11 mouse cellular contexts compared by ENCODE assay signal in the genomic region with DNA sequence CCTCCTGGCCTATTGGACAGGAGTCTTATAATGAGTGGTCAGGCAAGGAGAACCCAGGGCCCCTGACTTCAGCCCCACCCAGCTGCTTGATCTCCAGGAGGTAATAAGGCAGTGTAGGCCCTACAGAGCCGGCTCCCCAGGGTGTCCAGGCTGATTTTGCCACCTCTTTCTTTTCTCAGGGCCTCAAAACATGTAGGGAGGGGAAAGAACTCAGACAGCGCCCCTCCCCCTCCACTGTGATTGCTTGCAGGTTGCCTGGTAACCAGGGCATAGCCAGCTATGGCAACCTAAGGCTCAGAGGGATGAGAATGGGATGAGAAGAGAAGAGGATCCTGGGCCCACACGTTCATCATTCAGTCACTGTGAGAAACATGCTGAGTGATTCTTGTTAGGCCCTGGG. TPM values are rescaled to one million over a fixed set of nuclear protein-coding genes. Genes with fewer than 3 reads are reported as not detected.
DNase-seq lines count a peak whose midpoint lies in the region; ATAC-seq lines count a peak whose summit lies in the region.
"Had no signal": no experiment of that assay in that cellular context is flagged by ENCODE, and none has a peak within 500 bp of the region (broad histone marks: within the 10 kb centered on the region; RNA-seq: fewer than 3 reads in every experiment).

No protein-coding gene starts in this region.

- H3K9ac ChIP-seq in hindbrain, embryonic 14.5 days: 0 out of 2 replicates have a peak overlapping the region, but pooled peaks have one; percentile 17
- H3K9ac ChIP-seq in neural tube, embryonic 11.5 days (ENCODE audit: low read length): no peak overlapping the region
- H3K9ac ChIP-seq in kidney, embryonic 14.5 days (ENCODE audit: low read depth, low read length): no peak overlapping the region
- H3K9ac ChIP-seq: lung, embryonic 15.5 days had no signal

- peaks cover 20% of the 10 kb centered on the region for H3K4me1 ChIP-seq in hindbrain, embryonic 14.5 days (replicated peaks; ENCODE audit: control insufficient read depth, insufficient read depth, low read length)
- peaks cover 8% of the 10 kb centered on the region for H3K4me1 ChIP-seq in neural tube, embryonic 11.5 days (ENCODE audit: control insufficient read depth, insufficient read depth, low read length)
- no peaks in the 10 kb centered on the region for H3K4me1 ChIP-seq in kidney, embryonic 14.5 days (ENCODE audit: control insufficient read depth, insufficient read depth, low read length)
- H3K4me1 ChIP-seq: lung, embryonic 15.5 days had no signal

- WGBS in hindbrain, embryonic 14.5 days: 11% methylated on average over 3 of the region's 3 CpGs
- WGBS in neural tube, embryonic 11.5 days: 18% methylated on average over 3 of the region's 3 CpGs
- WGBS in kidney, embryonic 14.5 days: 23% methylated on average over 3 of the region's 3 CpGs

- no peak; the same call in 1 of the 2 replicates for ATAC-seq in hindbrain, embryonic 14.5 days (ENCODE audit: low FRiP score)
- ATAC-seq in neural tube, embryonic 11.5 days (ENCODE audit: insufficient read depth, low FRiP score, low TSS enrichment): no peak
- ATAC-seq in kidney, embryonic 14.5 days (ENCODE audit: low FRiP score, low TSS enrichment): no peak

- no peak overlapping the region for H3K4me2 ChIP-seq in hindbrain, embryonic 14.5 days (replicated peaks)
- H3K4me2 ChIP-seq in neural tube, embryonic 11.5 days (ENCODE audit: low read depth): no peak overlapping the region
- no peak overlapping the region for H3K4me2 ChIP-seq in kidney, embryonic 14.5 days (replicated peaks; ENCODE audit: low read depth, low read length)
- H3K4me2 ChIP-seq: lung, embryonic 15.5 days had no signal

- DNase-seq in cerebellum, postnatal 10 days: peak; percentile 81 to 82
- DNase-seq in cerebellum, adult 11 months: no peak
- peak; percentile 74 for DNase-seq in embryo, embryonic 10.5 days (ENCODE audit: low spot score)
- DNase-seq in hindbrain, embryonic 14.5 days (ENCODE audit: low spot score): peak; percentile 56
- DNase-seq in neural tube, embryonic 11.5 days (ENCODE audit: low spot score): peak; percentile 70
- DNase-seq in adrenal gland, postnatal 14 days: no peak
- DNase-seq in urinary bladder, postnatal 4 days (ENCODE audit: low spot score in 2 of 2): no peak

- no peak overlapping the region for H3K4me3 ChIP-seq in hindbrain, embryonic 14.5 days (replicated peaks; ENCODE audit: low read length)
- H3K4me3 ChIP-seq in neural tube, embryonic 11.5 days (ENCODE audit: low read depth, low read length): no peak overlapping the region
- H3K4me3 ChIP-seq in kidney, embryonic 14.5 days (ENCODE audit: low read length): no peak overlapping the region
- H3K4me3 ChIP-seq: lung, embryonic 15.5 days had no signal

- H3K9me3 ChIP-seq in hindbrain, embryonic 14.5 days (ENCODE audit: control insufficient read depth, low read length): no peaks in the 10 kb centered on the region
- no peaks in the 10 kb centered on the region for H3K9me3 ChIP-seq in neural tube, embryonic 11.5 days (ENCODE audit: control insufficient read depth, low read length)
- no peaks in the 10 kb centered on the region for H3K9me3 ChIP-seq in kidney, embryonic 14.5 days (ENCODE audit: control insufficient read depth, low read length)
- H3K9me3 ChIP-seq: lung, embryonic 15.5 days had no signal

- H3K27ac ChIP-seq in hindbrain, embryonic 14.5 days: peak overlapping the region; percentile 70
- H3K27ac ChIP-seq in neural tube, embryonic 11.5 days (ENCODE audit: low read depth, low read length): no peak overlapping the region
- H3K27ac ChIP-seq in kidney, embryonic 14.5 days (ENCODE audit: low read depth, low read length): no peak overlapping the region
- H3K27ac ChIP-seq: lung, embryonic 15.5 days had no signal

- H3K36me3 ChIP-seq in hindbrain, embryonic 14.5 days (replicated peaks; ENCODE audit: control insufficient read depth, insufficient read depth): no peaks in the 10 kb centered on the region
- no peaks in the 10 kb centered on the region for H3K36me3 ChIP-seq in neural tube, embryonic 11.5 days (ENCODE audit: control insufficient read depth, insufficient read depth, low read length)
- no peaks in the 10 kb centered on the region for H3K36me3 ChIP-seq in kidney, embryonic 14.5 days (ENCODE audit: control insufficient read depth, insufficient read depth, low read length)
- H3K36me3 ChIP-seq: lung, embryonic 15.5 days had no signal

- no peaks in the 10 kb centered on the region for H3K27me3 ChIP-seq in hindbrain, embryonic 14.5 days (ENCODE audit: control insufficient read depth, insufficient read depth, low read length)
- no peaks in the 10 kb centered on the region for H3K27me3 ChIP-seq in neural tube, embryonic 11.5 days (ENCODE audit: control insufficient read depth, insufficient read depth, low read length)
- H3K27me3 ChIP-seq in kidney, embryonic 14.5 days (ENCODE audit: control insufficient read depth, insufficient read depth, low read length): no peaks in the 10 kb centered on the region; the same call in 1 of the 2 replicates

RNA-seq across cellular contexts. Expression of a gene that starts 6.5 kb away (rescaled TPM):
- 375 and 410 TPM in 2 replicates for polyA plus RNA-seq in hindbrain, embryonic 14.5 days (2014; fragmentation: Nextera tagmentation; extraction: Ambion mirVana)
- polyA plus RNA-seq in neural tube, embryonic 11.5 days (2014; fragmentation: Nextera tagmentation; extraction: Ambion mirVana): 141 and 142 TPM in 2 replicates
- 6.0 and 6.1 TPM in 2 replicates for total RNA-seq in adrenal gland, postnatal 14 days (2021)
- polyA plus RNA-seq in kidney, embryonic 14.5 days (2014; fragmentation: Nextera tagmentation; extraction: Ambion mirVana): 8.6 and 15.8 TPM in 2 replicates

RNA-seq across cellular contexts. Expression of a gene that starts 16.0 kb away (rescaled TPM):
- 10.2 and 13.2 TPM in 2 replicates for polyA plus RNA-seq in hindbrain, embryonic 14.5 days (2014; fragmentation: Nextera tagmentation; extraction: Ambion mirVana)
- 0.68 and 0.76 TPM in 2 replicates for polyA plus RNA-seq in neural tube, embryonic 11.5 days (2014; fragmentation: Nextera tagmentation; extraction: Ambion mirVana)
- 0.49 and 0.74 TPM in 2 replicates for total RNA-seq in adrenal gland, postnatal 14 days (2021)
- not detected in 2 replicates for polyA plus RNA-seq in kidney, embryonic 14.5 days (2014; fragmentation: Nextera tagmentation; extraction: Ambion mirVana)
- polyA plus RNA-seq: C2C12; lung, embryonic 15.5 days had no signal

RNA-seq across cellular contexts. Expression of a gene that starts 23.6 kb away (rescaled TPM):
- 17.0 and 18.0 TPM in 2 replicates for polyA plus RNA-seq in hindbrain, embryonic 14.5 days (2014; fragmentation: Nextera tagmentation; extraction: Ambion mirVana)
- polyA plus RNA-seq in neural tube, embryonic 11.5 days (2014; fragmentation: Nextera tagmentation; extraction: Ambion mirVana): 64.4 and 68.7 TPM in 2 replicates
- total RNA-seq in adrenal gland, postnatal 14 days (2021): 10.9 and 12.2 TPM in 2 replicates
- 83.3 and 116 TPM in 2 replicates for polyA plus RNA-seq in kidney, embryonic 14.5 days (2014; fragmentation: Nextera tagmentation; extraction: Ambion mirVana)

RNA-seq across cellular contexts. Expression of a gene that starts 30.6 kb away (rescaled TPM):
- 0.17 and 0.29 TPM in 2 replicates for polyA plus RNA-seq in hindbrain, embryonic 14.5 days (2014; fragmentation: Nextera tagmentation; extraction: Ambion mirVana)
- polyA plus RNA-seq in neural tube, embryonic 11.5 days (2014; fragmentation: Nextera tagmentation; extraction: Ambion mirVana): 0.16 and 0.27 TPM in 2 replicates
- not detected in 2 replicates for total RNA-seq in adrenal gland, postnatal 14 days (2021)
- 0.23 and 0.65 TPM in 2 replicates for polyA plus RNA-seq in kidney, embryonic 14.5 days (2014; fragmentation: Nextera tagmentation; extraction: Ambion mirVana)
- total RNA-seq: left cerebral cortex, adult 18-20 months had no signal
- polyA plus RNA-seq: C2C12 had no signal

RNA-seq across cellular contexts. Expression of a gene that starts 44.0 kb away (rescaled TPM):
- 0.51 and 0.68 TPM in 2 replicates for polyA plus RNA-seq in hindbrain, embryonic 14.5 days (2014; fragmentation: Nextera tagmentation; extraction: Ambion mirVana)
- polyA plus RNA-seq in neural tube, embryonic 11.5 days (2014; fragmentation: Nextera tagmentation; extraction: Ambion mirVana): 0.23 and 0.57 TPM in 2 replicates
- total RNA-seq in adrenal gland, postnatal 14 days (2021): 1.0 and 6.8 TPM in 2 replicates
- polyA plus RNA-seq in kidney, embryonic 14.5 days (2014; fragmentation: Nextera tagmentation; extraction: Ambion mirVana): 0.12 and 0.13 TPM in 2 replicates

Comparison
In these comparisons a context has a peak if more than half of its experiments do, and no peak if none do; other contexts are left out.
1. DNase-seq: peak in cerebellum, postnatal 10 days (2 of 2), embryo, embryonic 10.5 days (single experiment), hindbrain, embryonic 14.5 days (single experiment) and neural tube, embryonic 11.5 days (single experiment); none in cerebellum, adult 11 months (single experiment), adrenal gland, postnatal 14 days (single experiment) and urinary bladder, postnatal 4 days (0 of 2).